Mouse (Mus musculus) lung, postnatal 36 days (tissue): ENCODE results near the gene Ipcef1.

ENCODE experiments used
- DNase-seq: peaks from one replicate; pipeline ENCODE4 v3.0.0; 2022; ENCODE audit warnings: mixed read lengths

The Ipcef1 gene

DNA sequence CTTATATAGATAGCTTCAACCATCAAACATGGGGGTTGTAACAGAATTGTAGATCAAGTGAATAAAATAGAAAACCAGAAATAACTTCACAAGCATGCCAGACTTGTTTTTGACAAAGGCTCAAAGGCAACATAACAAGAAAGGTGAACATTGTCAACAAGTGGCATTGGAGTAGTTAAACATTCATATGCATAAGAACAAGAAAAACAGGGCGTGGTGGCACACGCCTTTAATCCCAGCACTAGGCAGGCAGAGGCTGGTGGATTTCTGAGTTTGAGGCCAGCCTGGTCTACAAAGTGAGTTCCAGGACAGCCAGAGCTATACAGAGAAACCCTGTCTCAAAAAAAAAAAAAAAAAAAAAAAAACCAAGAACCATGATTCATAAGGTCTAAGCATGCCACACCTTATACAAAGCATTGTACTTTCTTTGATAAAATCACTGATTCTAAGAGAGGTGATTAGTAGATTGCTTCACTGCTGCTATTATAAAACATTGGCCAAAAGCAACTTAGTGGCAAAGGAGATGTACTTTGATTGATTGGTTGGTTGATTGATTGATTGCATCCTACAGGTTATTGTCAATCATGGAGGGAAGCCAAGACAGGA lies 173.9 kb downstream of the Ipcef1 start:
- no peak for DNase-seq

DNA sequence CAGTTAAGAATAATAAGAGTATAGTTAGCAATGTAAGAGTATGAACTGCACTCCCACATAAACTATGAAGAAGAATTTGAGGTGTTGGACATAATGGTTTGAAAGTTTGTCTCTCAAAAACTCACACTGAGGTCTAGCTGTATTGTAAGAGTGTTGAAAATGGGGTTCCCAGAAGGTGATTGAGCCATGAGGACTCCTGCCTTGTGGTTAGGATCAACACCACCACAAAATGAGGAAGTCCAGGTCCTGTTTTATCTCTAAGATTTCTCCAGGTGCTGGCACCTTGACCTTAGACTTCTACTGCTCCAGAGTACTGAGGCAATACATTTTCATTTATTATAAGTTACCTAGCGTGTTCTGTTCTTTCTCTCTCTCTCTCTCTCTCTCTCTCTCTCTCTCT lies 178.4 kb downstream of the Ipcef1 start:
- DNase-seq: no peak

DNA sequence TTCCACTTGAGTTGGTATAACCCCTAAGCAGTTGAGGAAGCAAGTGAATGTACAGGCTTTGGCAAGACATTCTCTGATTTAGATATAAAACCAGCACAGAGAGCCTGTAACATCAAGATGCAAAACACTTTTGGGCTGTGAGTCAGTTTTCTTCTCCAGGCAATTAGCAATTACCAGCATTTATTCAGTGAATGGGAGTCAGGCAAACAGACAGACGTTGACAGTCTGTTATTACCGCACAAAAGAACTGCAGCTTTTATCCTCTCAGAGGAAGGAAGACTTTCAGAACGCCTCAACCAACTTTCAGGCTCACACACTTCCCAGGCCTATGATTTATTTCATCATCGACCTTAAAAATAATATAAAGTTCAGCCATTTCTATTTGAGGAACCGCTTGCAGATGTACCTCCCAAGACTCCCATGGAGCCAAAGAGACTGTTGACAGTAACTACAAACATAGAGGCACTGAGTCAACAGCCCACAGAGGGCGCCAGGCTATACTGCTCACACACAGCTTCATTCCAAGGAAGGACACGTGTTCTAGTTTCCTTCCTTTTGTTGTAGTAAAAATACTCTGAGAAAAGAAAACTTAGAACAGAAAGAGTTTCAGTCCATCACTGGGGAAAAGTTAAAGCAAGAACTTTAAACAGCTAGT lies 180.7 kb downstream of the Ipcef1 start:
- DNase-seq: no peak

DNA sequence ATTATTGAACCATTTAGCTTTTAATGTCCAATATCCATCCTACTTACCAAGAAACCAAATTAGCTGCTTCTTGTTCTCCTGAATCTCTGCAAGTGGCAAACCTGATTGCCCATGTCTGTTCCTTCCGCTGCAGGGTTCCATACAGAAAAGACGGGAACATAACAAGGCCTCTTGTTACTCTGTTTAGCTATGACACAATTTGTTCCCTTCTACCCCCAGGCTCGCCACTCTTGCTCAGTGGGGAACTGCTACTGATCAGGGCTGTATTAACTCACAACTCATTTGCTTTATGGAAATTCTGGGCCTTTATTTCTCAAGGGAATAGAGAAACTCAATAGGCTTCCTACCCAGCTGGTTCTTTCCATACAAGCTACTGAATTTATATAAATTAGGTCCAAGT lies 196.5 kb downstream of the Ipcef1 start:
- DNase-seq: no peak

DNA sequence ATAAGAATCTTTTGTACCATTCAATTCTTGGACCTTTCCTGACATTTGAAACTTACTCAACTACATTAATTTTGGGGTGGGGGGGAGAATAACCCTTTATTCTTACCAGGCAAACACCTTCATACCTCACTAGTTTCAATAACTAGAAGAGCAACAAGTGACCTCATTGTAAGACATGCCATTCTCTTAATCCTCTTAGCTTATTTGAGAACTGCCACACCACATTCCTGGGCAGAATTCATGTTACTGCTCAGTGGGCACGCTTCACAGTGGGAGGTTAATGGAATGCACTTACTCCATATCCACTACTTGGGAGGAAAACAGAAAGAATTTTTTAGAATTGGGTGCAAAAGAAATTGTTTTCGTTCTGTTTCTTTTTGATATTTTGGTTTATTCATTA lies 203.4 kb downstream of the Ipcef1 start:
- DNase-seq: no peak

DNA sequence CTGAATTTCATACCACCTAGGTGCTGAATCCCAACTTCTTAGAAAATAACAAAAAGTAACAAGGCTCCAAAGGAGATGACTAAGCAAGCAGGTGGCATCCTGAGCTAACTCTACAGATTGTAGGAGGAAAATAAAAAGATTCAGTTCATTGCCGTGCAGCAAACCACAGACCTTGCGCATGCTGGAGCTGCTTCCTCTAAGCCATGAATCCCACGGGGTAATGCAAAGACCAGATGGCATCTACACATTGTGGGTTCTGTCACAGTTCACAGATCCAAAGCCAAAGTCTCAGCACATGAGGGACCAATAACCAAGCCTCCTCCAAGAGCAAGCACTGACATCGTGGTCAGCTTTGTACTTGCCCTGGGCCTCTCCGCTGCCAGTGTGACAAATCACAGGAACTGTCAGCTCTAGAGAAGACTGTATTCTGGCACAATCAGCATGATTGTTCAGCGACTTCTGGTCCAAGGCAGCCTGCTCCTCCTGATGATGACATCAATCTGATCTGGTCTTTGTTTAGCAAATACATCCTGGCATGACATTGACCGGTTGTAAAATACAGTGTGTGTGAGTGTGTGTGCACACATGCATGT lies 204.0 kb downstream of the Ipcef1 start:
- no peak for DNase-seq

DNA sequence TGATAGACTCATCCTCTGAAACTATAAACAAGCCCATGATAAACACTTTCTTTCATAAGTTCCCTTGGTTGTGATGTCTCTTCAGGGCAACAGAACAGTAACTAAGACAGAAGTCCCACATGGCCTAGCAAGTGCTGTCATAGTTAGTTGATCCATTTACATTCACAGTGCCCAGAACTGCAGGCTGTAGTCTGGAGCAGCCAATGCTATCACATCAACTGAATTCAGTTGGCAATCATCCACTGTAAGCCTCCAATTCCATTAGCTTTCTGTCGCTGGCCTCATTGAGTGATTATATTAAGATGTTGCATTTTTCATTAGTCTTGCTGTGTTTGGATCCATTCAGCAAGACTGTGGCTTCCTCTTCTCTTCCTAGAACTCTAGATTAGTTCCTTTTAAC lies 206.0 kb downstream of the Ipcef1 start:
- no peak for DNase-seq

DNA sequence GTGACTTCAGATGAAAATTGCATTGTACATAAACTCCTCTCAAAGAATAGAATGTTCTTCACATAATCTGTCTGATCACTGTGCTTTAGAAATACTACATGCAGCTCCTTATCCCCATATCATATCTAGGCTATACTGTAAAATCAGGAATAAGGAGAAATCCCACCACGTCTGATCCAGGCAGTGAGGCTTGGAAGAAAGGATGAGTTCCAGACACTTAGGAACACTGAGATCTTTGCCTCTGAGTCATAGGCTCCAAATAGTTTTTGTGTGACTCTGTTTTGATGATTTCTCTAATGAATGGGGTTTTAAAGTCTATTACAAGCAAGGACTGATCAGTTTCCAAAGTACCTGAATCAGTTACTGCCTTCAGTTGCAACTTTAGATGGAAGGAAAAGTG lies 210.1 kb downstream of the Ipcef1 start:
- DNase-seq: no peak
